Mouse (Mus musculus) spleen, postnatal 0 days (tissue): ENCODE data around the gene Peak1. TPM values are rescaled to one million over a fixed set of nuclear protein-coding genes. Genes with fewer than 3 reads are reported as not detected.

ENCODE experiments used
- polyA plus RNA-seq: library from polyadenylated mRNA; unstranded; fragments of >200 nt; fragmentation: Nextera tagmentation; extraction: Ambion mirVana; gene quantifications from 2 replicates; pipeline ENCODE4 v1.2.1, GENCODE M21; 2015

The Peak1 gene
- 10.0 and 10.8 TPM in 2 replicates for polyA plus RNA-seq

DNA sequence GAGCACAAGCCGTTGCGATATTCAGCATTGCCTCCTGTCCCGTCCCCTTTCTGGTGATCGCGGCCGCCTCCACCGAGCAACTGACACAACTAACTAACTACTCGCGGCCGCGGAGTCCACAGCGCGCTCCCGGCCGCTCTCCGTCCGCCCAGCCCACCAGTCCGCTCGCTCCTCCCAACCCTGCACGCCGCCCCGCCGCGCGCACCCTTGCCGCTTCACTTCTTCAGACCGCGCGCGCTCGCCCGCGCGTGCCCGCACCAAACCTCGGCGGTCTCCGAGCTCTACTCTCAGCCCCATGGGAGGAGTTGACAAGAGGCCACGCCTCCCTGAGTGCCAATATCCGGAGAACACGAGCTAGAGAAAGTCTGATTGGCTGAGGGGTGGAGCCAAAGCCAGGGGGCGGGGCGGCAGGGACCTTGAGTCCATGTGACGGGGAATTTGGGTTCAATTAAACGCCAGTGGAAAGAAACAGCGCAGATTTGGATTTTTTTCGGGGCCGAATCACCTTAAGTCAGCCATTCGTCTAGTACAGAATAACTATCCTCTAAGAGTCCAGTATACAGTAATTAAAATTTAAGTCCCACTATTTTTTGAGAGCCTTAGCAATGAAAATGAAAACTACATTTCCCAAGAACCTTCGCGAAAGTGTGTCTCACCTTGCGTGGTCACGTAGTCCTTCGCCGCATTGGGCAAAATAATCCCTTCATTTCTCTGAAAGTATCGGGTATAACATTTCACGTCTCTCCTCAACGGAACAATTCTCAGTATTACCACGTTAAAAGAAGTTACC is at the start of gene Peak1, which contains the start of gene Hmg20a:
Gene Peak1, minus strand, starts transcription at position 120 of the 790 bp plus-strand sequence.
Gene Hmg20a, plus strand, starts transcription at position 662 of the 790 bp plus-strand sequence.

DNA sequence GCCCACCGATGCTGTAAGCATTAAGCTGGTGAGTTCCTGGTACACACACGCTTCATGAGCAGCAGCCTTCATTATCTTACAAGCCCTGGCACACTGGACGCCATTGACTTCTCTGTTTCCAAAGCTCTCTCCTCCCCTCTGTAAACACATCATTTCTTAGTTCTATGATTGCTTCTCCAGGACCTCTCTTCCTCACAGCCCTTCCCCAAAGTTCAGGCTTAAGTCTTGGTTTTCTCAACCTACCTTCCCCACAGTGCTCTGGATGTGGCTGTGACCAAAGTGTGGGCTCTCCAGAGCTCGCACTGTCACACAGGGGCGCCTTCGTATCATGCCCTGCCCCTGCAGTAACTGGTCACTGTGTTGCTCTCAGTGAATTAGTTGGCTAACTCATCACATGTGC is 252.5 kb downstream of the Peak1 start, which contains the start of gene Tspan3:
Gene Tspan3, minus strand, starts transcription at position 101 of the 400 bp plus-strand sequence.

Other genes starting within 250 kb of the Peak1 start
- 17.3 and 21.0 TPM in 2 replicates for gene Hmg20a, start 542 bp upstream of the Peak1 start, polyA plus RNA-seq